Mouse (Mus musculus) heart, adult 2 months (tissue): ENCODE measurements around the gene Uba1y. TPM values are rescaled to one million over a fixed set of nuclear protein-coding genes. Genes with fewer than 3 reads are reported as not detected.
"Not testable (repeated sequence)": the region's sequence is repeated elsewhere in the genome, so short reads cannot be mapped to it uniquely, and the experiment has no call there.

Experiments
- DNase-seq, 2 experiments: peaks; one replicate each; pipeline ENCODE4 v3.0.0; 2021
- H3K27ac ChIP-seq: fragments of 200-600 bp; 2 replicates; pipeline ENCODE4 v1.8.1; 2022
- H3K27me3 ChIP-seq: fragments of 200-500 bp; 2 replicates; pipeline ENCODE4 v1.6.1; 2012; ENCODE audit warnings: mild to moderate bottlenecking, low read length, inconsistent platforms, mixed read lengths; ENCODE audit not compliant: control insufficient read depth, insufficient read depth
- H3K36me3 ChIP-seq: fragments of 200-500 bp; 2 replicates; pipeline ENCODE4 v1.6.1; 2012; ENCODE audit warnings: low read length, inconsistent platforms; ENCODE audit not compliant: control insufficient read depth, insufficient read depth
- H3K4me1 ChIP-seq: fragments of 200-500 bp; 2 replicates; pipeline ENCODE4 v1.6.1; 2011; ENCODE audit warnings: low read length; ENCODE audit not compliant: control insufficient read depth, insufficient read depth
- H3K4me3 ChIP-seq: fragments of 200-600 bp; 2 replicates; pipeline ENCODE4 v1.8.1; 2022
- H3K79me2 ChIP-seq: fragments of 200-500 bp; replicated peaks from 2 replicates; pipeline ENCODE4 v1.6.1; 2012; ENCODE audit warnings: mild to moderate bottlenecking, inconsistent platforms, low read length, moderate library complexity, mixed read lengths; ENCODE audit not compliant: control insufficient read depth, insufficient read depth
- H3K9ac ChIP-seq: fragments of 200-500 bp; 2 replicates; pipeline ENCODE4 v1.6.1; 2012; ENCODE audit warnings: low read depth, mild to moderate bottlenecking, control low read depth, inconsistent platforms, low read length, mixed read lengths
- CTCF ChIP-seq: fragments of 200-600 bp; IDR thresholded peaks from 2 replicates; pipeline ENCODE4 v1.8.1; 2022; ENCODE audit warnings: antibody characterized with exemption, mild to moderate bottlenecking, moderate library complexity
- EP300 ChIP-seq: fragments of 200-500 bp; IDR thresholded peaks from 2 replicates; pipeline ENCODE4 v1.6.1; 2011; ENCODE audit warnings: low read depth, low read length, control low read depth; ENCODE audit not compliant: insufficient read depth
- POLR2A ChIP-seq: fragments of 200-500 bp; IDR thresholded peaks from 2 replicates; pipeline ENCODE4 v1.6.1; 2011; ENCODE audit warnings: mild to moderate bottlenecking, low read depth, low read length, control low read depth; ENCODE audit not compliant: insufficient read depth
- WGBS: fragments of 180-500 bp; shearing (Covaris S2); methylation state at CpG from one replicate; pipeline ENCODE4 v1.1.7; 2018; 5-methylcytosine and 5-hydroxymethylcytosine counted together
- intact Hi-C: fragments of 180-260 bp; cut with DNase I; formaldehyde crosslinking; loops from one replicate; pipeline ENCODE4 v1.15.1; 2025
- long read RNA-seq: library from polyadenylated mRNA; stranded (forward); transcript quantifications from one replicate; pipeline ENCODE4 v2.0.0, GENCODE M21; 2021
- polyA plus RNA-seq: library from polyadenylated mRNA; depleted of rRNA; stranded (reverse); fragments of >200 nt; gene quantifications from 2 replicates; pipeline ENCODE4 v1.2.3, GENCODE M21; 2012; rRNA removed
- total RNA-seq, 2 experiments: library from RNA; stranded (reverse); gene quantifications; 2 replicates each; pipeline ENCODE4 v1.2.3; 2021

The Uba1y gene
- not detected for total RNA-seq
- polyA plus RNA-seq: not detected in 2 replicates
- long read RNA-seq: 0 reads

- 80% methylated on average over 1 of the region's 15 CpGs for WGBS
- Histone ChIP-seq H3K4me1 (no peaks in the 10 kb centered on the region), H3K4me3 (no peak within 1 kb of the TSS), H3K27me3 (no peaks in the 10 kb centered on the region), H3K27ac (no peak within 1 kb of the TSS), H3K36me3 (no peaks in the 10 kb centered on the region), H3K79me2 (no peaks in the 10 kb centered on the region), H3K9ac (no peak within 1 kb of the TSS)
- TF ChIP-seq POLR2A (no peak), CTCF (no peak), EP300 (no peak)
- DNase-seq: no peak
- intact Hi-C loops: no loop called here
Measured at GRCm38 (mm10) chrY:818396-818795, at the start of gene Uba1y. Uba1y (plus strand) TSS chrY:818649.

- intact Hi-C loops, H3K4me1 ChIP-seq: not testable (repeated sequence)
- no CpG with 5 or more reads among the region's 11 CpGs for WGBS
Measured at GRCm38 (mm10) chrY:797309-797708, 21.1 kb upstream of the Uba1y start, which contains the start of gene Zfy1. Zfy1 (minus strand) TSS chrY:797409.

GRCm38 (mm10) chrY:808991-809661, 9.3 kb upstream of the Uba1y start:
- TF ChIP-seq POLR2A (0 out of 2 replicates have a peak, but pooled peaks have one; percentile 21), EP300 (no peak)
- H3K36me3 ChIP-seq: no peaks in the 10 kb centered on the region
- intact Hi-C loops: no loop called here
- peak in 1 of 2 experiments; percentile 36 for DNase-seq
- 0% methylated on average over 6 of the region's 15 CpGs for WGBS
- no peak overlapping the region for H3K27ac ChIP-seq
- H3K9ac ChIP-seq: peak overlapping the region; percentile 30; the same call in 1 of the 2 replicates
- H3K79me2 ChIP-seq: no peaks in the 10 kb centered on the region
- H3K4me1 ChIP-seq: no peaks in the 10 kb centered on the region
- no peak overlapping the region for H3K4me3 ChIP-seq
- H3K27me3 ChIP-seq: no peaks in the 10 kb centered on the region

More at GRCm38 (mm10) chrY:797309-797708, 21.1 kb upstream of the Uba1y start, which contains the start of gene Zfy1:
- not testable (repeated sequence) for DNase-seq, H3K36me3 ChIP-seq, H3K27ac ChIP-seq, H3K27me3 ChIP-seq, H3K9ac ChIP-seq, H3K4me3 ChIP-seq, H3K79me2 ChIP-seq

GRCm38 (mm10) chrY:872404-872803, 54.0 kb downstream of the Uba1y start:
- H3K36me3 ChIP-seq: no peaks in the 10 kb centered on the region
- H3K4me3 ChIP-seq: no peak overlapping the region
- no peaks in the 10 kb centered on the region for H3K79me2 ChIP-seq
- H3K9ac ChIP-seq: no peak overlapping the region
- TF ChIP-seq CTCF: no peak
- TF ChIP-seq EP300: no peak
- TF ChIP-seq POLR2A: no peak
- no peak for DNase-seq
- H3K27ac ChIP-seq: no peak overlapping the region
- intact Hi-C loops: no loop called here
- H3K27me3 ChIP-seq: no peaks in the 10 kb centered on the region
- H3K4me1 ChIP-seq: no peaks in the 10 kb centered on the region

DNA sequence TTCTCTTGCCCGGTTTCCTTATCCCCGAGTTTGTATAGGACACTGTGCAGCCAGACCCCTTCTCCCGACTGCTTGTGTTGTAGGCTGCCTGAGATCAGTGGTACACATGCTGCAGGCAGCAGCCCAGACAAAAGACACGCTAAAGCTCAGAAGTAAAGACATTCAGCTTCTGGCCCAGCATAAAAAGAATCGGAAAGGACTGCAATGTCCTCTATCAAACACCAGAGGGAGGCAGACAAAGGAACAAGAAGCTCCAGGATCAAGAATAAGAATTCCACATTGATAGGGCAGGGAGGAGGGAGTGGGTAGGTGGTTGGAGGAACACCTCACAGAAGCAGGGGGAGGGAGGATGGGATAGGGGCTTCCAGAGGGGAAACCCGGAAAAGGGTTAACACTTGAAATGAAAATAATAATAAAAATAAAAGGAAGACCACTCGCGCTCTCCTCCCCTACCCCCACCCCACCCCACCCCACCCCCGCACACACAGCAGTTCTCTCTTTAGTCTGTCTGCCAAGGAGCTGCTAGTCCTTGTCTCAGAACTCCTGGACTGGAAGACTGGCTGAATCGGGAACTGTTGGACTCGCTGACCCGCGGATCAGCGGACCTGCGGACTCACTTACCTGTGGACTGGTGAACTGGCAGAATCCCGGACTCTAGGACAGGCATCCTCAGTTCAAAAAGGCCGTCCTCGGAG, 54.6 kb downstream of the Uba1y start:
- no peak overlapping the region for H3K27ac ChIP-seq
- H3K27me3 ChIP-seq: no peaks in the 10 kb centered on the region
- no peaks in the 10 kb centered on the region for H3K36me3 ChIP-seq
- 35% methylated on average over 8 of the region's 18 CpGs for WGBS
- TF ChIP-seq EP300 (no peak), POLR2A (no peak), CTCF (no peak)
- no peaks in the 10 kb centered on the region for H3K79me2 ChIP-seq
- H3K4me3 ChIP-seq: no peak overlapping the region
- no peak overlapping the region for H3K9ac ChIP-seq
- DNase-seq: no peak
- H3K4me1 ChIP-seq: no peaks in the 10 kb centered on the region
- intact Hi-C loops: no loop called here

Other genes with a start within 250 kb of the Uba1y start
- not detected for gene Zfy1, start 21.2 kb upstream of the Uba1y start, total RNA-seq
- not detected in 2 replicates for gene Zfy1, start 21.2 kb upstream of the Uba1y start, polyA plus RNA-seq
- gene Kdm5d, start 79.1 kb downstream of the Uba1y start, total RNA-seq: 1 to 10 TPM in 1 of 2 experiments, not detected in 1; 9.6 TPM
- gene Kdm5d, start 79.1 kb downstream of the Uba1y start, polyA plus RNA-seq: 4.4 TPM in 1 of 2 replicates, not detected in the other
- gene Eif2s3y, start 191.9 kb downstream of the Uba1y start, total RNA-seq: 10 to 100 TPM in 1 of 2 experiments, not detected in 1; 60.0 TPM
- 11.8 TPM in 1 of 2 replicates, not detected in the other for gene Eif2s3y, start 191.9 kb downstream of the Uba1y start, polyA plus RNA-seq